Mouse (Mus musculus) T-helper 17 cell (primary cell): ENCODE results near the gene Fbxl19.
"Not testable (repeated sequence)": the region's sequence is repeated elsewhere in the genome, so short reads cannot be mapped to it uniquely, and the experiment has no call there.

ENCODE experiments used
- in situ Hi-C, 2 experiments: fragments of 300-600 bp; cut with MboI, MseI; formaldehyde crosslinking; loops; 1 replicate in 1 of 2; 2 replicates in 1 of 2; pipeline ENCODE4 v1.15.1; 2025; ENCODE audit warnings: high pct_unique_total_duplicates in 2 of 2

Gene Fbxl19

DNA sequence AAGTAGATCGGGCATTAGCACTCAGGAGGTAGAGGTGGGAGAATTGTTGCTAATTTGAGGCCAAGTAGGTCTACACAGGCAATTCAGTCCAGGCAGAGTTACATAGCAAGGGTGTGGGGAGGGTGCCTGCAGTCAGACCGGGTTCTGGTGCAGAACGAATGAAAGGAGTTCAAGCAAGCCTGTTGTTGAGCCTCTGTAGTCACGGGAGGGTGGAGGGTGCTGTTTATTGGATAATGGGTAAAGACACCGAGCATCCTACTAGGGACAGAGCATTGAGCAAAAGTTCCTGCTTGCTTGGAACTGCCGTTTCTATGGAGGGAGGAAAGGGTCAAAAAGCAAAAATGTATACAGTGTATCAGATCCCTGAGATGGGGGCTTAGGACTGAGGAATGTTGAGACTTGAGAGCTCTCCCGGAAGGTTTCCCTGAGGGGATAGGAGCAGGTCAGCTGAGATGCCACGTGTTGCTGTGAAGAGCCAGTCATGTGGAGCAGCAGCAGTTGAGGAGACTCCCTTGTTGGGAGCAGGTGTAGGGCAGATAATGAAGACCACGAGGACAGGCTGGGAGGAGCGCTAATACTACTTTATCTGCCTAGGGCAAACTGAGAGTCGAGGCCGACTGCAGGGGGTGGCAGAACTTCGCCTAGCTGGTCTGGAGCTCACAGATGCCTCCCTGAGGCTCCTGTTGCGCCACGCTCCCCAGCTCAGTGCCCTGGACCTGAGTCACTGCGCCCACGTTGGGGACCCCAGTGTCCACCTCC lies 22.7 kb downstream of the Fbxl19 start:
- in situ Hi-C loops = loop anchor here in 1 of 2 experiments (10.0 kb wide), 1 partner anchor 92 kb away; no protein-coding TSS in a partner anchor

GRCm38 (mm10) chr7:127767671-127768345 lies 23.5 kb downstream of the Fbxl19 start:
- in situ Hi-C loops = loop anchor here in 1 of 2 experiments (10.0 kb wide), 1 partner anchor 93 kb away; no protein-coding TSS in a partner anchor

GRCm38 (mm10) chr7:127768346-127768996 lies 24.1 kb downstream of the Fbxl19 start:
- in situ Hi-C loops = loop anchor here in 1 of 2 experiments (10.0 kb wide), 1 partner anchor 94 kb away; no protein-coding TSS in a partner anchor

GRCm38 (mm10) chr7:127768997-127769593 lies 24.8 kb downstream of the Fbxl19 start:
- in situ Hi-C loops = loop anchor here in 1 of 2 experiments (10.0 kb wide), 1 partner anchor 94 kb away; no protein-coding TSS in a partner anchor

- in situ Hi-C loops = loop anchor here in 1 of 2 experiments (10.0 kb wide), 1 partner anchor 95 kb away; no protein-coding TSS in a partner anchor
Observed at GRCm38 (mm10) chr7:127769651-127770038, 25.3 kb downstream of the Fbxl19 start, which contains the start of gene Orai3. Gene Orai3, plus strand, starts transcription at chr7:127769815.

DNA sequence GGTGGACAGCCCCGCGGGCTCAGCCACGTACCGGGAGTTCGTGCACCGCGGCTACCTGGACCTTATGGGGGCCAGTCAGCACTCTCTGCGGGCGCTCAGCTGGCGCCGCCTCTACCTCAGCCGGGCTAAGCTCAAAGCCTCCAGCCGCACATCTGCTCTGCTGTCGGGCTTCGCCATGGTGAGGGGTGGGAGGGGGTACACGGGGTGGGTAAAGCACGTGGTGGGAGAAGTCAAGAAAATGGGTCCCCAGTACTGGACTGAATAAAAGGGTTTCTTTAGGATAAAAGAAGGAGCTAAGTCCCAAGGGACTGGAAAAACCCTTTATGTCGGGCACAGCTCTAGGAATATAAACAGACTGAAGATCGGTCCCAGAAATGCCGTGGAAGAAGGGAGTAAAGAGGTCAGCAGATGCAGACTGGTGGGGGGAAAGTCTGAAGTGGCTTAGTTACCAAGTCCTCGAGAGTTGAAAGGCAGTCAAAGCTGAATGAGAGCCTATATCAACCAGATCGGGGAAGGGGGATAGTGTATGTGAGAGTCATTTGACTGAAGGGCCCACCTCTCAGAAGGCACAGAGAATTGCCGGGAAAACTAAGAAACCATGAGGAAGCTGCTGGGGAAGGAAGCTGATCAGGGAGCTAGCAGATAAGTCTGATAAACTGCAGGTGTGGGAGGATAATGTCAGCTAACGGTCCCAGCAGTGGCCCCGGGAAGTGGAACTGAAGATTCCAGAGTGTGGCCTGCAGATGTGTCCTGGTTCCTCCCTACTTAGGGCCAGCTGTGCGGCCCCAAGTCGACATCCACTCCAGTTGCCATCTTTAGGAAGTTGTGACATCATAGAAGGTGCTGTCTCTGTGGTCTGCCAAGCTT lies 25.9 kb downstream of the Fbxl19 start:
- in situ Hi-C loops = no loop called here

DNA sequence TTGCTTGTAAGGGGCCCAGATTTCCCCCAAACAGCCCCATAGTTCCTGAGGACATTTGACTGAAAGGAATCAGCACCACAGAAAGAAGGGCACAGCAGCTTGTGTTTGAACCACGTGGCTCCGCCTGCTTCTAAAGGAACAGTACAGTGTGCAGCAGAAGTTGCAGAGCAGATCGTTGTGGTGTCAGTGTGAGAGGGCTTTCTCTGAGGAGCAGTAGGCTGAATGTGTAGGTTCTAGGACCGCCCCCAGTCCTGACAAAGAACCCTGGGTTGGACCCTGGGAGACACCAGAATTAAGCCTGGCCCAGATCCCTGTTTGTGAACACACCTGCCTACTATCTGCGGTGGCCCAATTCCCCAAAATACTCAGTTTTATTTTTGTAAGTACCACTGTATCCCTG lies 26.9 kb downstream of the Fbxl19 start:
- in situ Hi-C loops = no loop called here

GRCm38 (mm10) chr7:127772080-127772479 lies 27.7 kb downstream of the Fbxl19 start:
- in situ Hi-C loops = no loop called here

DNA sequence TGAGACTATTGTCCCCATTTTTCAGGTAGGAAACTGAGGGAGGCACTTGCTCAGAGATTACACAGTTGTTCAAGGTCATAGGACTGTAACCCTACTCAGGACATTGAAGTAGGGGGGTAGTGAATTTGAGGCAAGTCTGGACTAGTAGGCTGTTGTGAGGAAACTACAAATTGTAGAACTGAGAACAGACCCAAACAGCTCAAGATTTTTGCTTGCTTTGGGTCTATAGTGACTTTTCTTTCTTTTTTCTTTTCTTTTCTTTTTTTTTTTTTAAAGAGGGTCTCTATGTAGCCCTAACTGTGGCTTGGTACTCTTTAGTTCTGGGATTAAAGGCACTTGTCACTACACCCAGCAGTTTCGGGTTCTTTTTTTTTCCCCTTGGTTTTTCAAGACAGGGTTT lies 28.2 kb downstream of the Fbxl19 start:
- in situ Hi-C loops = no loop called here

DNA sequence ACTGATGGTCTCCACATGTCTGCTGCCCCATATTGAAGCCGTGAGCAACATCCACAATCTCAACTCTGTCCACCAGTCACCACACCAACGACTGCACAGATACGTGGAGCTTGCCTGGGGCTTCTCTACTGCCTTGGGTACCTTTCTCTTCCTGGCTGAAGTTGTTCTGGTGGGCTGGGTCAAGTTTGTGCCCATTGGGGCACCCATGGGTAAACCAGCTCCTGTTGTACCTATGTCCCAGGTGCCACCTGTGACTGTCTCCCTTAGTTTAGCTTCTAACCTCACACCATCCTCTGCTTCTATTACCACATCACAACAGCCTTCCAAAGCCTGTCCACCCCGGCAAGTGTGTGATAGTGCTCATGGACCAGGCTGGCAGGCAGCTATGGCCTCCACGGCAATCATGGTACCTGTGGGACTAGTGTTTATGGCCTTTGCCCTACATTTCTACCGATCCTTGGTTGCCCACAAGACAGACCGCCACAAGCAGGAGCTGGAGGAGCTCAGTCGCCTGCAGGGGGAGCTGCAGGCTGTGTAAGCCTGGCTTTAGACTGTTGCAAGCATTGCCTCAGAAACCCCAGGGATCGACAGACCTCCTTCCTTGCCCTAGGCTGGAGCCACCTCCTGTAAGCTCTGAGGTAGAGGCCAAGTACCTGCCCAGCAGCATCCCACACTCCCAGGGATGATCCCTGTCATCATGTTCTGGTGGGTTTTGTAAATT lies 29.5 kb downstream of the Fbxl19 start:
- in situ Hi-C loops = no loop called here

DNA sequence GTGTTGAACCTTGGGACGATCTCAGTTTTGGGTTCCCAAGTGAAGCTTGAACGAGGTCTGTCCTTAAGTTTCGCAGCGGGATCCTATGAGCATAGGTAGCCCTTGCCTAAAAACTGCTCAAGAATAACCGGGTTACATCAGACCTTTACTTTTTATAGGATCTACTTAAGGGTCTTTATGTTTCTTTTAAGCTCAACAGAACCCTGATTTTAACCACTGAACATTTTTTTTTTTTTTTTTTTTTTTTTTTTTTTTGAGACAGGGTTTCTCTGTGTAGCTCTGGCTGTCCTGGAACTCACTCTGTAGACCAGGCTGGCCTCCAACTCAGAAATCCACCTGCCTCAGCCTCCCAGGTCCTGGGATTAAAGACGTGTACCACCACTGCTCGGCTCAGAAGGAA lies 31.5 kb downstream of the Fbxl19 start:
- in situ Hi-C loops = not testable (repeated sequence)

DNA sequence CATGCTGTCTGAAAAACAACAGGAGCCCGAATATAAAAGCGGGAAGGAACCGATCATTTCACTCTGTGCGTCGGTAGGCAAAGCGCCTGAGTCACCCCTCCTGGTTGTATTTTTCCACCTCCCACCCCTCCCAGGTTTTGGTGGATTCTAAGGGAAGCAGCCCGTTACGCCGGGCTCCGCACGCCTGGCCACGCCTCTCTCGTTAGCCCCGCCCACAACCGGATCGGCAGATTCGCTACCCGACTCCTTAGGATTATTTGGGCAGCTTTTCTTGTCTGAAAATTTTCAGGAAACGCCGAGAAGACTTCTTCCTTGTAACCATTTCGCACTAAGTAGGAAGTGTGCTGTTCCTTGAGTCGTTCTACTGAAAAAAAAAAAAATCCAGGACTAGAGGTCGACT lies 32.1 kb downstream of the Fbxl19 start, which contains the start of gene Setd1a:
Gene Setd1a, plus strand, starts transcription at position 245 of the 400 bp plus-strand sequence.
- in situ Hi-C loops = no loop called here

DNA sequence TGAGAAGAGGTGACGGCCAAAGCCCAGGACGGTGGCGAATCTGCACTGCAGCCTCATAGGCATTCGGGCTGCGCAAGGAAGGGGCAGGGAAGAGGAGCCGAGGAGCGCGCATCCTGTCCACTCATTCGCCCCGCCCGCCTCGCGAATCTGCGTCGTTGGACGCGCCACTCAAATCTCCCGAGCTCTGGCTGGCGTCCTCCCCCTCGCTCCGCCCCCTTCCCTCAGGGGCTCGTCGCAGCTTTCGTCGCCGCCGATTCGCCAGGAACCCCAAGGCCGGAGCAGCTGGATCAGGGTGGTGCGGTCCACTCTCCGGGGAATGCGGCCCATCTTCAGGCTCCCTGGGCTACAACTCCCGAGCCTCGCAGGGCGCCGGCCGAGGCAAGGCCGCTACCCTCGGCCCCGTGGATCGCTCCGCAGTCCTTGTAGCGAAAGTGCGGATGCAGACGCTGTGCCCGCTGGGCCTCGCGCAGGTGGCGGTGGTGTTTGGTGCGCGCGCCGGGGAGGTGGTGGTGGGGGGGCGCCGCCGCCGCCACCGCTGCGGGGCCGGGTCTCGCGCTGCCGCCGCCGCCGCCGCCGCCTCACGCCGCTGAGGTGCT lies 32.6 kb downstream of the Fbxl19 start:
- in situ Hi-C loops = no loop called here

GRCm38 (mm10) chr7:127777474-127778266 lies 33.3 kb downstream of the Fbxl19 start:
- in situ Hi-C loops = no loop called here

DNA sequence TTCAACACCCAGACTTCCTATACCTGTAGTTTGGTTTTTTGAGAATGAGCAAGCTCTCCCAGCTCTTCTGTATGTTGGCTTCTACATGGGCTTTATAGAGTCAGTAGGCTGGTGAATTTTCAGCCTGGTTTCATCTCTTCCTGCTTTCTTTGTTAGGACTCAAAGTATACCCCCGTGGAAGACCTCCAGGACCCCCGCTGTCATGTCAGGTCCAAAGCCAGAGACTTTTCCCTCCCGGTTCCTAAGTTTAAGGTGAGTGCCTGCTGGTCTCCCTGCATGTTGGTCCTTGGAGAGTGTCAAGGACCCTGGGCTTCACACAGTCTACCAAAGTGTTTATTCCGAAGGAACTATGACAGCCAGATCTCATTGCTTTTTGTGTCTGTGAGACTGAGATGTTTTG lies 34.0 kb downstream of the Fbxl19 start:
- in situ Hi-C loops = no loop called here

- in situ Hi-C loops = no loop called here
Observed at GRCm38 (mm10) chr7:127785308-127785707, 41.0 kb downstream of the Fbxl19 start, which contains the start of gene Gm49388. Gene Gm49388, plus strand, starts transcription at chr7:127785608.

- in situ Hi-C loops = no loop called here
Observed at GRCm38 (mm10) chr7:127797076-127797845, 52.9 kb downstream of the Fbxl19 start.

DNA sequence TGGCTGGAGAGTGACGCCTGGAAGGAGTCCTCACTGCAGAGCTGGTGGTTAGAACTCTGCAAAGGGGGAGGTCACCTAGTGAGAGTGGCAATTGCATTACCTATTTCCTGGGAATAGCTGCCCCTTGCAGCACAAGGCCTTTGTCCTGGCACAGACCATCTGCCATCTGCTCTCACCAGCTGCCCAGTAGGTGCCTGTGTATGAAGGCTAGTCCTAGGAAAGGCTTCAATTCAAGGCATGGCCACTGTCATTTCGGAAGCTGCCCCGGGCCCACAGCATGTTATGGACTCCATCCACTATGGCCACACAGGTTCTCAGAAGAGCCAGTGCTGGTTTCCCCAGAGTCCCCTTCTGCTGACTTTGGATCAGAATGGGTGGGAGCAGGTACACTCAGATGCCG lies 54.2 kb downstream of the Fbxl19 start:
- in situ Hi-C loops = no loop called here
